ENCODE assay signal across 11 mouse cellular contexts in genomic region chr17:86236026-86236712, GRCm38 (mm10).
A peak's percentile ranks its signal among the peaks of the same experiment; 100 is the strongest.
DNase-seq lines count a peak whose midpoint lies in the region; ATAC-seq and TF ChIP-seq lines count a peak whose summit lies in the region.
"Had no signal": no experiment of that assay in that cellular context is flagged by ENCODE, and none has a peak within 500 bp of the region (broad histone marks: within the 10 kb centered on the region; RNA-seq: fewer than 3 reads in every experiment).

No protein-coding gene starts in this region.

- peak overlapping the region; percentile 28; the same call in 1 of the 2 replicates for H3K27ac ChIP-seq in left cerebral cortex, adult 2 months
- H3K27ac ChIP-seq: hindbrain, embryonic 12.5 days; neural tube, embryonic 12.5 days had no signal

- no peak for TF ChIP-seq CTCF in left cerebral cortex, adult 2 months (IDR thresholded peaks at IDR 0.05)

- ATAC-seq in cerebellum, adult (ENCODE audit: insufficient number of reproducible peaks, low FRiP score, low TSS enrichment) = peak; percentile 74

- no peak overlapping the region for H3K4me3 ChIP-seq in left cerebral cortex, adult 2 months
- H3K4me3 ChIP-seq: hindbrain, embryonic 12.5 days; megakaryocyte, embryonic 14.5 days; neural tube, embryonic 12.5 days had no signal

- intact Hi-C loops in left cerebral cortex, adult 2 months (cut with DNase I) = no loop called here

- peak; percentile 40 for DNase-seq in adrenal gland, postnatal 14 days
- no peak for DNase-seq in adrenal gland, postnatal 4 days (ENCODE audit: low spot score in 2 of 2)
- no peak for DNase-seq in left cerebral cortex, adult 2 months (ENCODE audit: extremely low spot score in 1 of 2, low spot score in 2 of 2)
- no peak for DNase-seq in left cerebral cortex, adult 9 months (ENCODE audit: low spot score in 2 of 2)
- DNase-seq in kidney, postnatal 14 days = peak; percentile 51
- no peak for DNase-seq in layer of hippocampus, postnatal 25 days (ENCODE audit: extremely low spot score in 1 of 2, low spot score in 1 of 2)
- no peak for DNase-seq in thymus, postnatal 10 days (ENCODE audit: low spot score in 2 of 2)

Comparison
In these comparisons a context has a peak if more than half of its experiments do, and no peak if none do; other contexts are left out.
1. DNase-seq: peak in adrenal gland, postnatal 14 days (single experiment) and kidney, postnatal 14 days (single experiment); none in adrenal gland, postnatal 4 days (0 of 2), left cerebral cortex, adult 2 months (0 of 2), left cerebral cortex, adult 9 months (0 of 2), layer of hippocampus, postnatal 25 days (0 of 2) and thymus, postnatal 10 days (0 of 2).